Mouse (Mus musculus) kidney, embryonic 15.5 days (tissue): ENCODE results near the gene Rgs6. TPM values are rescaled to one million over a fixed set of nuclear protein-coding genes. Genes with fewer than 3 reads are reported as not detected.

Source experiments
- ATAC-seq: fragments of 200-750 bp; cut with Nextera tagmentation; replicated peaks from 2 replicates; pipeline ENCODE4 v1.8.0; 2017; ENCODE audit warnings: moderate TSS enrichment; ENCODE audit not compliant: low FRiP score
- H3K27ac ChIP-seq: fragments of 300-500 bp; sonication (generic); 2 replicates; pipeline ENCODE4 v1.5.1; 2015; ENCODE audit warnings: mild to moderate bottlenecking, inconsistent platforms
- H3K27me3 ChIP-seq: fragments of 300-500 bp; sonication (generic); 2 replicates; pipeline ENCODE4 v1.6.1; 2015; ENCODE audit warnings: inconsistent platforms
- H3K36me3 ChIP-seq: fragments of 300-500 bp; sonication (generic); 2 replicates; pipeline ENCODE4 v1.6.1; 2015; ENCODE audit warnings: inconsistent platforms
- H3K4me1 ChIP-seq: fragments of 300-500 bp; sonication (generic); 2 replicates; pipeline ENCODE4 v1.6.1; 2015; ENCODE audit warnings: inconsistent platforms
- H3K4me2 ChIP-seq: fragments of 300-500 bp; sonication (generic); 2 replicates; pipeline ENCODE4 v1.6.1; 2015; ENCODE audit warnings: moderate library complexity, mild to moderate bottlenecking, inconsistent platforms
- H3K4me3 ChIP-seq: fragments of 300-500 bp; sonication (generic); replicated peaks from 2 replicates; pipeline ENCODE4 v1.5.1; 2015; ENCODE audit warnings: mild to moderate bottlenecking, inconsistent platforms
- H3K9ac ChIP-seq: fragments of 300-500 bp; sonication (generic); 2 replicates; pipeline ENCODE4 v1.6.1; 2015; ENCODE audit warnings: mild to moderate bottlenecking, inconsistent platforms
- H3K9me3 ChIP-seq: fragments of 300-500 bp; sonication (generic); replicated peaks from 2 replicates; pipeline ENCODE4 v1.6.1; 2016; ENCODE audit warnings: inconsistent platforms
- WGBS: fragments of 180-500 bp; shearing (Covaris S2); methylation state at CpG from one replicate; pipeline ENCODE4 v1.1.7; 2015; ENCODE audit warnings: mixed read lengths; 5-methylcytosine and 5-hydroxymethylcytosine counted together
- polyA plus RNA-seq: library from polyadenylated mRNA; unstranded; fragments of >200 nt; fragmentation: Nextera tagmentation; extraction: Ambion mirVana; gene quantifications from 2 replicates; pipeline ENCODE4 v1.2.1, GENCODE M21; 2015

Rgs6 gene
- polyA plus RNA-seq, 1 experiment from 2014 or later = 1.8 TPM

DNA sequence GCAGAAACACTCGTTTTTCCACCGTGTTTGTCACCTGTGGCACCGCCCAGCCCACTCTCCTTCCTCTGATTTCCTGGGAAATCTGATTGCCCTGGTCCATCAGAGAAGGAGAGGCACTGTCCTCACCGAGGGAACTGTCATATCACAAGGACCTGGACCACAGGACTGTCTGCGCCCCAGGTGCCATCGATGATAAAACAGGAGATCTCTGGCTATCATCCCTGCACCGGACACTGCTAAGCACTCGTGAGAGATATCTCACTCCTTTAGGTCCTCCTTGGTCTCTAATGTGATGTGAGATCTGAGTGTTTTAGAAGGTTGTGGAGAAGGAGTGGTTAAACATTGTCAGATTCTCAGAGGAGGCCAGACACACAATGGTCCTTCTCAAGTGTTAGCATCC lies 462.4 kb downstream of the Rgs6 start:
- Histone ChIP-seq H3K36me3 (no peaks in the 10 kb centered on the region), H3K9ac (no peak overlapping the region)
- WGBS = 85% methylated on average over 8 of the region's 8 CpGs

DNA sequence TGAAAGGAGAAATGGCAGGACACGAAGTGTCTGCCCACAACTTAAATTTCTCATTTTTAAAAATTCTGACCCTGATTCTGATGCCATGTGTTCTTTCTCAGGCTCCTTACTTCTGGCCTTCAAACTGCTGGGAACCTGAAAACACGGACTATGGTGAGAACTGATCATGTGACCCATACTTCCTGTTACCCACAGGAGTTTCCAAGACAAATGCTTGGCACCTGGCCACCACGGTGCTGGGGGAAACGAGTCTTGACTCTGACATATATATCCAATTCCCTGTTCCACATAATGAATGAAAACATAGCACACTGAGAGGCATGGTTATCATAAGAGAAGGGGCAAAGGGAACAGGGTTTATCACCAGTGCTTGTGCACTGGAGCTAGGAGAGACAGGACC lies 464.3 kb downstream of the Rgs6 start:
- Histone ChIP-seq H3K9me3 (no peaks in the 10 kb centered on the region), H3K27ac (no peak overlapping the region), H3K9ac (no peak overlapping the region), H3K27me3 (no peaks in the 10 kb centered on the region), H3K4me1 (peaks cover 9% of the 10 kb centered on the region; the same call in 1 of the 2 replicates), H3K36me3 (no peaks in the 10 kb centered on the region), H3K4me2 (no peak overlapping the region), H3K4me3 (no peak overlapping the region)
- 0 out of 2 replicates have a peak, but pooled peaks have one; percentile 22 for ATAC-seq
- WGBS = 34% methylated on average over 4 of the region's 4 CpGs

More for the DNA sequence above, 462.4 kb downstream of the Rgs6 start:
- Histone ChIP-seq H3K4me1 (peaks cover 9% of the 10 kb centered on the region; the same call in 1 of the 2 replicates), H3K4me2 (no peak overlapping the region), H3K27me3 (no peaks in the 10 kb centered on the region), H3K4me3 (no peak overlapping the region), H3K27ac (no peak overlapping the region), H3K9me3 (no peaks in the 10 kb centered on the region)
- no peak for ATAC-seq

DNA sequence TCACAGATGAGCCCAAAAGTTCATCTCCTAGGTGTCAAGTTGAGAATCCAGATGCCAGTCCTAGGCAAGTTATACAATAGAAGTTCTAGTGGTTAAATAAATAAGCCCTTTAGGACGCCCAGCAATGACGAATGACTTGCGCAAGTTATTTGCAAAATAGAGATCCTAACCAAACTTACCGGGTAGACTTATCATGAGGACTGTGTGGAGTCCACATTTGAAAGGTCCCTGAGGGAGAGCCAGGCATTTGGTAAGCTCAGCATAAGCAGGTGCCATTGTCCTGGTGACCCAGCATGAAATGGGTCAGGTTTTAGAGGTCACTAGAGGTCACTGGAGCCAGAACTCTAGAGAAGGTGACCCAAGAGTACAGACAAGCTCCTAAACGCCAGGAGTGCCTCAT lies 467.6 kb downstream of the Rgs6 start:
- H3K9me3 ChIP-seq = no peaks in the 10 kb centered on the region
- no peak overlapping the region for H3K4me2 ChIP-seq
- 87% methylated on average over 5 of the region's 5 CpGs for WGBS
- H3K9ac ChIP-seq = no peak overlapping the region
- no peak overlapping the region for H3K27ac ChIP-seq
- H3K27me3 ChIP-seq = no peaks in the 10 kb centered on the region
- no peak for ATAC-seq
- no peaks in the 10 kb centered on the region for H3K36me3 ChIP-seq
- 0 out of 2 replicates have a peak, but pooled peaks cover 5% of the 10 kb centered on the region for H3K4me1 ChIP-seq
- no peak overlapping the region for H3K4me3 ChIP-seq

DNA sequence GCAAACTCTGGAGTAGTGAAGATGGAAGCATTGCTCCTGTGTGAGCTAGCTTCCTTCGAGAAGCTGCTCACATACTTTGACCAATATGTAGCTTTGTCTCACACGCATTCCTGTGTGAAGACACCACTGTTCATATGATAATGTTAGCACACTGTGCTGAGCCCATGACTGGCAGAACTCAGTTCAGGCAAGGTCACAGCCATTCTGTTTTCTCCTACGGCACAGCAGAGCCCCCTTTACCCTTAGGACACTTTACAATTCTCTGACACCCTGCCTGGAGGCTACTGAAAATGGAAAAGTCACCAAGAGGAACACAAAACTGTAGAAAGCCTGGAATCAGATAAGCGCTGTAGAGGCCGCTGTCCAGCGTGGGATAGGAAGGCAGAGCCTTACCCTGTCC lies 478.3 kb downstream of the Rgs6 start:
- Histone ChIP-seq H3K4me1 (peaks cover 11% of the 10 kb centered on the region; the same call in 1 of the 2 replicates), H3K27me3 (no peaks in the 10 kb centered on the region), H3K4me2 (no peak overlapping the region), H3K36me3 (no peaks in the 10 kb centered on the region), H3K4me3 (no peak overlapping the region), H3K9me3 (no peaks in the 10 kb centered on the region), H3K27ac (no peak overlapping the region), H3K9ac (no peak overlapping the region)
- ATAC-seq = no peak
- WGBS = 78% methylated on average over 6 of the region's 6 CpGs

DNA sequence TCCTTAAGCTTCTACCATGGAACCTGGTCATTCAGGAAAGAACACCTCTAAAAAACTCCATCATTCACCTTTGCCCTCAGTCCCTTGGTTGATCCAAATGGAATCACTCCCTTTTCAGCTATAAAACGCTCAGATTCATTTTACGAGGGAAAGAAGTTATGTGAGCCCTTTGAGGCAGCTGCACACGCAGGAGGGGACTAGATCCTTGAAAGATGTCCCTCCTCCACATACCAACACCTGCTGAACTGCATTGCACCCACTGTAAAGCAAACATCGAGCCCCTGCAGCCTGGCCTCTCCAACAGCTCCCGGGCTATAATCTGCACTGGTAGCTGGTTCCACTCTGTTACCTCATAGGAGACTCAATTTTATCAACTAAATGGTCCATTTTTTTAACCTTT lies 482.8 kb downstream of the Rgs6 start:
- 19% methylated on average over 5 of the region's 5 CpGs for whole genome bisulfite sequencing
- Histone ChIP-seq H3K4me1 (peaks cover 36% of the 10 kb centered on the region), H3K4me2 (no peak overlapping the region), H3K27ac (peak overlapping the region; percentile 28; the same call in 1 of the 2 replicates), H3K4me3 (no peak overlapping the region), H3K27me3 (no peaks in the 10 kb centered on the region), H3K36me3 (no peaks in the 10 kb centered on the region), H3K9ac (no peak overlapping the region), H3K9me3 (no peaks in the 10 kb centered on the region)
- ATAC-seq = peak; percentile 73

DNA sequence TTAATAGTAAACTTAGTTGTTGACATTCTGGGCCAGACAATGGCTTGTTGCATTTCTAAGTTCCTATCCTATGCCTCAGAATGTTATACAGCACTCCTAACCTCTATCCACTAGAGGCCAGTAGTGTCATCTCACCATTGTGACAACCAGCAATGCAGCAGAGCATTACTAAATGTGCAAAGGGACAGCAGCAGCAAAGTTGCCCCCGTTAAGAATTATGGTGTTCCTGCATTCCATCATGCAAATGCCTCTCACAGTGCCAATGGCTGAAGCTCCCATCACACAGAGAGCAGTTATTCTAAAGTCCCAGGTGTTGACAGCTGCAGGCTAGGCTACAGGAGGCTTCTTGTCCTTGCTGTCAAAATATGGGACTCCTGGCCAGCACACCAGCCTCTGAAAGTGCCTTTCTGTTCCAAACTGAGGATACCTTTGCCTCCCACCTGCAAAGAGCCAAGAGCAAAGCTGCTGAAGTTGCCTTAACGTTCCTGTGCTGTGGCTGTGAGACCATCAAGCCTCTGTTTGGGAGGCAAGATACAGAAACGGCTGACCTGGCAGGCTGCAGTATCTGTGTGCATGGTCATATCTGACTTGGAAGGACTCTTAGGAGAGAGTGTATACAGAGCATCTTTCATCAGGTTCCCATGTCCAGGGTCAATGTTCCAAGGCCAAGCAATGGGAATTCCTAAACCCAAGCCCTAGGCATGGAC lies 484.2 kb downstream of the Rgs6 start:
- H3K9me3 ChIP-seq = no peaks in the 10 kb centered on the region
- ATAC-seq = no peak
- H3K27ac ChIP-seq = no peak overlapping the region
- no peak overlapping the region for H3K9ac ChIP-seq
- 33% methylated on average over 3 of the region's 3 CpGs for WGBS
- peaks cover 38% of the 10 kb centered on the region for H3K4me1 ChIP-seq
- no peak overlapping the region for H3K4me2 ChIP-seq
- no peaks in the 10 kb centered on the region for H3K36me3 ChIP-seq
- no peak overlapping the region for H3K4me3 ChIP-seq
- H3K27me3 ChIP-seq = no peaks in the 10 kb centered on the region

DNA sequence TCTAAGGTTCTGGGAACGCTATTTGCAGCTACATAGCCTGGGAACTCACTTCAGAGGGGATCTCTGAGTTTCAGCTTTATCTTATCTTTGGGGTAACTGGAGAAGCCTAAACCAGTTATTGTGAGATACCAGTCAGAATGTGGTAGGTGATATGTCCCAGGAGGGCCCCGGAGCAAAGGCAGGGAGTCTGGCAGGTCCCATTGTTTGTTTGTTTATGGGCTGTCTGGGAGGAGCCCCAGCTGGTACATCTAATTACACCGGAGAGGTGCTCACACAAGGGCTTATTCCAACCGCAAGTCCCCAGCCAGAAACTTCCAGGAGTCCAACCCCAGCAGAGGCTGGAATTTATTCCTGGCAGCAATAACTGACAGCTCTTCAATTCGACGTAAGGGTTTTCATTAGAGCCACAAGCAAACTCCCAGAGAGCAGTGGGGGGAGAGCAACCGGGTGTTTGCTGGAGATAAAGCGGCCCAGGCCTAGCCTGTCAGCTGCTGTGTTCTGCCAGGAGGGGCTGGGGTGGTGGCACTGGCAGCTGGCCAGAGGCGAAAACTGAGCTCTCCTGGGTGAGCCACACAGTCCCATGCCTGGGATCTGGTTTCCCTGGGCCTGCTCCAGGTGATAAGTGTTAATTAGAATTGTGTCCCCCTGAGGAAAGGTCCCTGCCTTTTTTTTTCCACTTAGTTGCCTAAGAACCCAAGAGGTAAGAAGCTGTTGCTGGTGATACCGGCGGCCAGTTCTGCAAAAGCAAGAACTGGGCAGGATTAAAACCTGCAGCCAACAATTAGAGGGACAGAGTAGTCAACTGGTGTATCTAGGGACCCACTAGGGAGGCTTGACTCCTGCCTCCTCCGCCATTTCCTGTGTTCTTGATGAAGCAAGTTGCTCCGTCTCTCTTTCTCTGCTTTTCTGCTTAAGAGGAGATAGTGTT lies 485.1 kb downstream of the Rgs6 start:
- Histone ChIP-seq H3K9ac (no peak overlapping the region), H3K4me3 (no peak overlapping the region), H3K36me3 (no peaks in the 10 kb centered on the region), H3K27ac (peak overlapping the region; percentile 66), H3K4me2 (no peak overlapping the region), H3K4me1 (peaks cover 47% of the 10 kb centered on the region), H3K9me3 (no peaks in the 10 kb centered on the region), H3K27me3 (no peaks in the 10 kb centered on the region)
- 29% methylated on average over 13 of the region's 13 CpGs for WGBS
- ATAC-seq = peak; percentile 92

DNA sequence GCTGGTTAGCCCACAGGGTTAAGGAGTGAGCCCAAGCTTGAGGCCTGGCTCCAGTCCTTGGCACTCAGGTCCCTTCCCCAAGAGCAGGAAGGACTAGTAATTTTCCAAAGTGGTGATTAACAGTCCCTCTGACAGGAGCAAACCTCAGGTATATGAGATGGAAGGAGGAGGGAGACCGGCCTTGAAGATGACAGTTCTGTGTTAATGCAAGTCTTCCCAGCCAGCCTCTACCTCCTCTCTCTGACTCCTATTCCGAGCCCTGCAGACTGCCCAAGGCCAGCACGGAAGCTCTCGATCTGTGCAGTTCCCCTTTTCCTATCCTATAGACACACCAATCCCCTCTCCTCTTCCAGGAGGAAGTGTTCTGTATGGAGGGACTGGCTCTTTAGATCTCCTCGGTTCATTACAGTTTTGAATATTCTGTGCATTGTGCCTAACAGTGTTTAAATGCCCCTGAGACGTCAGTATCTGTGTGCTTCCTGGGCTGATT lies 485.8 kb downstream of the Rgs6 start:
- ATAC-seq = no peak
- H3K9me3 ChIP-seq = no peaks in the 10 kb centered on the region
- H3K4me3 ChIP-seq = no peak overlapping the region
- H3K27me3 ChIP-seq = no peaks in the 10 kb centered on the region
- WGBS = 61% methylated on average over 6 of the region's 6 CpGs
- H3K27ac ChIP-seq = peak overlapping the region; percentile 66
- H3K36me3 ChIP-seq = no peaks in the 10 kb centered on the region
- H3K4me1 ChIP-seq = peaks cover 47% of the 10 kb centered on the region
- no peak overlapping the region for H3K9ac ChIP-seq
- no peak overlapping the region for H3K4me2 ChIP-seq

DNA sequence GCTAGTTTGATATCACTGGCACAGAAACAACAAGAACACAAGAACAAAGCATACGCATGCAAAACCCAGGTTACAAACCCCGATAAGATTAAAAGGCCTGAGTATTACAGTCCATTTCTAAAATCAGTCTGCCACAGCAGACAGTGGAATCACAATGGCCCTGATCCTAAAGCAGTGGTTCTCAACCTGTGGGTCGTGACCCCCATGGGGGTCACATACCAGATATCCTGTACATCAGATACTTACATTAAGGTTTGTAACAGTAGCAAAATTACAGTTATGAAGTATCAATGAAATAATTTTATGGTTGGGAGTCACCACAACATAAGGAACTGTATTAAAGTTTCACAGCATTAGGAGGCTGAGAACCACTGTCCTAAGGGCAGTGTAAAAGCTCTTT lies 488.1 kb downstream of the Rgs6 start:
- peaks cover 39% of the 10 kb centered on the region for H3K4me1 ChIP-seq
- H3K4me3 ChIP-seq = no peak overlapping the region
- no peaks in the 10 kb centered on the region for H3K36me3 ChIP-seq
- H3K27ac ChIP-seq = no peak overlapping the region
- no peak overlapping the region for H3K4me2 ChIP-seq
- ATAC-seq = no peak
- H3K9ac ChIP-seq = no peak overlapping the region
- 86% methylated on average over 3 of the region's 3 CpGs for WGBS
- no peaks in the 10 kb centered on the region for H3K9me3 ChIP-seq
- H3K27me3 ChIP-seq = no peaks in the 10 kb centered on the region

DNA sequence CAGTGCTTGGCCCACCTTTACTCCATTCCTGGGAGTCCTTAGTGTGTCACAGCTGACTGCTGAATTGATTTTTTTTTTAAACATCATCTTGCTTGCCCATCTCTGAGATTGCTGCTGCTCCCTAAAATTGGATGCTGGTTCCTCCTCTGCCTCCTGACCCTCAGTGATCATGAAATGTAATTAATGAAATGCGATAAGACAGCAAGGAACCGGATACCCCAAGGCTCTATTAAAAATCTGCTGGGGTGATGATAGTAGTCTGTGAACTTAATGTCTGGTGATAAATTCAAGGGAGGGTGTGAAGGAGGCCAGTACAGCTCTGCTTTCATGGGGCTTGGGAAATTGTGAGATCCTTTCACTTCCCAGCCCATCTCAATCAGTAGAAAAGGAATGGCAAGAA lies 489.4 kb downstream of the Rgs6 start:
- Histone ChIP-seq H3K9ac (no peak overlapping the region), H3K36me3 (no peaks in the 10 kb centered on the region), H3K4me1 (peaks cover 27% of the 10 kb centered on the region), H3K27ac (no peak overlapping the region), H3K4me2 (no peak overlapping the region), H3K4me3 (no peak overlapping the region), H3K27me3 (no peaks in the 10 kb centered on the region), H3K9me3 (no peaks in the 10 kb centered on the region)
- 45% methylated on average over 2 of the region's 2 CpGs for WGBS
- ATAC-seq = no peak

DNA sequence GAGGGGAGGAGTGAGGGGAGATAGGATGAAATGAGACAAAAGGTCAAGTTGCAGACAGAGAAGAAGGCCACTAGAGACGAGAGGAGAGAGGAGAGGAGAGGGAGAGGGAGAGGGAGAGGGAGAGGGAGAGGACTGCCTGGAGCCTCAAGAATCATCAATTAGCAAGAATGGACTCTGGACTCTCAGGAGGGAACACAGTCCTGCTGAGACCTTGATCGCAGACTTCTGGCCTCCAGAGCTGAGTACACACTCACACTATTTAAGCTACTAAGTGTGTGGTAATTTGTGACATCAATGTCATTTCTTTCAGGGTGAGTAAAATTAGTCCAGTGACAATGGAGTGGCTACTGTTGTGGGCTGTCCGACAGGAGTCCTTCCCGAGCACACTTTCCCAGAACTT lies 495.3 kb downstream of the Rgs6 start:
- Histone ChIP-seq H3K27ac (no peak overlapping the region), H3K9ac (no peak overlapping the region), H3K4me3 (no peak overlapping the region), H3K4me2 (no peak overlapping the region), H3K4me1 (peaks cover 13% of the 10 kb centered on the region), H3K36me3 (no peaks in the 10 kb centered on the region), H3K27me3 (no peaks in the 10 kb centered on the region), H3K9me3 (no peaks in the 10 kb centered on the region)
- WGBS = 88% methylated on average over 3 of the region's 4 CpGs
- ATAC-seq = no peak

DNA sequence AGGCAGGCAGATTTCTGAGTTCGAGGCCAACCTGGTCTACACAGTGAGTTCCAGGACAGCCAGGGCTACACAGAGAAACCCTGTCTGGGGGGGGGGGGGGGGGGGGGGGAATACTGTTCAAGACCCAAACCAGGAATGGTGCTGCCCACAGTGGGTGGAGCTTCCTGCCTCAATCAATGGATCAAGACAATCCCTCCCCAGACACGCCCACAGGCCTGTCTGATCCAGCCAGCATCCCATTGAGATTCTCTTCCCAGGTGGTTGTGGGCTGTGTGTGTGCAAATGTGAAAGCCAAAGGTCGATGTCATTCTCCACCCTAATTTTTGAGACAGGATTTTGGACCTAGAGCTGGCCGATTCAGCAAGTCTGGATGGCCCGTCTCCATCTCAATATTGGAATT lies 496.5 kb downstream of the Rgs6 start:
- Histone ChIP-seq H3K4me1 (peaks cover 13% of the 10 kb centered on the region), H3K4me3 (no peak overlapping the region), H3K36me3 (no peaks in the 10 kb centered on the region), H3K27ac (no peak overlapping the region), H3K4me2 (no peak overlapping the region), H3K9me3 (no peaks in the 10 kb centered on the region), H3K9ac (no peak overlapping the region), H3K27me3 (no peaks in the 10 kb centered on the region)
- no peak for ATAC-seq
- 91% methylated on average over 5 of the region's 5 CpGs for WGBS
